Mouse (Mus musculus): Measurements from ENCODE around the gene Hephl1. TPM values are rescaled to one million over a fixed set of nuclear protein-coding genes. Genes with fewer than 3 reads are reported as not detected.

The Hephl1 gene
- polyA plus RNA-seq, 1 experiment from 2014 or later = not detected

DNA sequence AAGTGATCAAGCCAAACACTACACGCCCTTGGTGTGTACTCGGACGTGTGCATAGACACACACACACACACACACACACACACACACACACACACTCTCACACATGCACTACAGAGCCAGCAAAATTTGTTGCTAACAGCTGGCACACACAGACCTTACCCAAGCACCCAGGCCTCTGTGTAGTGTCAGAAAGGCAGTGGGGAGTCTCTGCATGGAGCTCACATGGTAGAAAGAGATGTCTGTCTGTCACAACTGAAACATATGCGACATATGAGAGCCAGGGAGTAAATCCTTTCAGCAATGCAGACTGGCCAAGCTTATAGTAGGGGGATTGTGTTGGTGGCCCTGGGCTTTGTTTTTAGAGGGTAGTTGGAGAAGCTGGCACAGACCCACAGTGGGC, 79.1 kb downstream of the Hephl1 start:
- Histone ChIP-seq H3K36me3 (ENCODE audit: poor library complexity, severe bottlenecking) (peaks cover 12% of the 10 kb centered on the region), H3K27ac (no peak overlapping the region), H3K9me3 (replicated peaks) (0 out of 2 replicates have a peak, but pooled peaks cover under 1% of the 10 kb centered on the region), H3K9ac (no peak overlapping the region), H3K4me1 (peaks cover 10% of the 10 kb centered on the region), H3K4me2 (no peak overlapping the region), H3K27me3 (no peaks in the 10 kb centered on the region), H3K4me3 (no peak overlapping the region)
- 83% methylated on average over 4 of the region's 4 CpGs for WGBS
- no peak for ATAC-seq

DNA sequence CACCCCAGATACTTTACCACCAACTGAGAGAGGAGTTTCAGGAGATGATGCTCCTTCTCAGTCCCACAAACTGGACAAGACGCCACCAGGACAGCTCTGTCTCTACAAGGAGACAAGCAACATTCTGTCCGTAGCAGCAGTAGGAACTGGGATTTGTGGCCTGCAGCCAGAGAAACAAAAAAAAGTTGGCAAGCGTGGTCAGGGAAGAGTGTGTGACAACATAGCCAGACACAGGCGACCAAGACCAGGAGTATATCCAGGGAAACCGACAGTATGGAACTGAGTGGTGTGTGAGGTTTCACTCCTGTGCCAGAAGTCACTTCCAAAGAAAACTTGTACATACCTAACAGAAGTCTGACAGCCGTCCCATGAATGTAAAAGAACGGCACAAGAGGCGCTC, 81.1 kb downstream of the Hephl1 start:
- 83% methylated on average over 8 of the region's 8 CpGs for WGBS
- H3K9me3 ChIP-seq (replicated peaks) = no peaks in the 10 kb centered on the region
- H3K4me3 ChIP-seq = no peak overlapping the region
- H3K9ac ChIP-seq = no peak overlapping the region
- no peak overlapping the region for H3K4me2 ChIP-seq
- no peaks in the 10 kb centered on the region for H3K4me1 ChIP-seq
- no peaks in the 10 kb centered on the region for H3K27me3 ChIP-seq
- H3K36me3 ChIP-seq (ENCODE audit: poor library complexity, severe bottlenecking) = peaks cover 28% of the 10 kb centered on the region
- H3K27ac ChIP-seq = no peak overlapping the region
- ATAC-seq = no peak

DNA sequence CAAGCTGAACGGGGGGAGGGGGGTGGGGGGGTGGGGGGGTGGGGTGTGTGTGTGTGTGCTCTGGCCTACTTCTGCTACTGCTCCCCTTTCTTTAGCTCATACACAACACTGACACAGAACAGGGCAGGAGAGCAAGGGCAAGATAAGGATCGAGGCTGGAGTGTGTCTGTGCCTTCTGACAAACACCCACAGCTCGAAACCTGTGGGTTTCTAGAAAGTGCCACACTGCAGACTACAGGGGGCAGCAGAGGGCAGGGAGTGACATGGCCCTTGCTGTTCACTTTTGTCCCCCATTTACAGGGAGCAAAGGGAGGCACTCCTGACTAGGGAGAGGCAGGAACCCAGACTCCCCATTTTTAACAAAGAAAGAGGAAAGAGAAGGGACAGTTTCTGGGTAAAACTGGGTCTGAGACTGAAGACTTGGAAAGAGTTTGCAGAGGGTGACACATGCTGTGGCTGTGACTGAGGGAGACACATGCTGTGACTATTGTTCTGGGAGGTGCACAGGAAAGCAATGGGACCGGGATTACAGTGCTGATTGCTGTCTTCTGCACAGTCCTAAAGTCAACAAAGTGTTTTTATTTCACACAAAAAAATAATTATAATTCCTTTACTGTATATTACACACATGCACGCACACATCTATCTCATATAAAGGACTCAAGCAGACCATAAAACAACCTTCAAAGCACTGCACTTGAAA, 82.7 kb downstream of the Hephl1 start:
- Histone ChIP-seq H3K4me3 (no peak overlapping the region), H3K36me3 (ENCODE audit: poor library complexity, severe bottlenecking) (peaks cover 28% of the 10 kb centered on the region), H3K27me3 (no peaks in the 10 kb centered on the region), H3K9me3 (replicated peaks) (no peaks in the 10 kb centered on the region), H3K9ac (no peak overlapping the region), H3K27ac (no peak overlapping the region), H3K4me1 (no peaks in the 10 kb centered on the region), H3K4me2 (no peak overlapping the region)
- ATAC-seq = peak; percentile 50; the same call in 1 of the 2 replicates
- 46% methylated on average over 4 of the region's 5 CpGs for WGBS

DNA sequence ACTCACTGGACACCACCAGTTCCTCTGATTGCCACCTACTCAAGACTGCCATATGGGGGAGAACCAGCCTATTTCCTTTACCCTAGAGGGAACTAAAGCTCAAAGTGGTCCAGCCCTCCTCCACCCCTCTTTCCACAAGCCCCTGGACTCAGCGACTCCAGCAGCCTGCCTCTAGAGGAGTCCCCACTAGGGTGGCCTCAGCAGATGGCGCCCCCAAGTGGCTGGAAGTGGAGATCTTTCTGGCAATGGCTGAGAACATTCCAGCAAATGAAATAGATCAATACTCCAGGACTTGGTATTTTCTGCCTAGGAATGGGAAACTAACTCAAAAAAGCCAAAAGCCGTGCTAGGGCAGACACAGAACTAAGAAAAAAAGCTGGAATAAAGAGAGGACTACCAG, 84.2 kb downstream of the Hephl1 start:
- no peak overlapping the region for H3K4me3 ChIP-seq
- 73% methylated on average over 3 of the region's 3 CpGs for WGBS

DNA sequence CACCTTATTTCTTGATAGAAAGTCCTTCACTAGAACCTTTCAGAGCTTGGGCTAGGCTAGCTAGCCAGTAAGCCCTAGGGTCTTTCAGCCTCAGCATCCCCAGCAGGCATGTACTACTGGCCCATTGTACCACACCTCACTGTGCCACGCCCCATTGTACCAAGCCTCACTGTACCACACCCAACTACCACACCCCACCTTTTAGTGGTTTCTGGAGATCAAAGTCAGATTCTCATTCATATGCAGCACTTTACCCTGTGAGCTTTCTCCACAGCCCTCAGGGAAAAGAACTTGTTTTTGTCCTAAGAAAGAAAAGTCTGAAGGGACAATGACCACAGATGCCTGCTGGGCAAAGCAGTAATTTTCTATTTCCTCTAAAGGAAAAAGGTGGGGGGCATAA, 88.9 kb downstream of the Hephl1 start:
- no peaks in the 10 kb centered on the region for H3K4me1 ChIP-seq

More for the DNA sequence above, 84.2 kb downstream of the Hephl1 start:
- peaks cover 28% of the 10 kb centered on the region for H3K36me3 ChIP-seq (ENCODE audit: poor library complexity, severe bottlenecking)
- no peaks in the 10 kb centered on the region for H3K4me1 ChIP-seq
- H3K9me3 ChIP-seq (replicated peaks) = no peaks in the 10 kb centered on the region
- H3K27ac ChIP-seq = no peak overlapping the region
- H3K9ac ChIP-seq = no peak overlapping the region
- no peaks in the 10 kb centered on the region for H3K27me3 ChIP-seq
- no peak overlapping the region for H3K4me2 ChIP-seq
- ATAC-seq = no peak

DNA sequence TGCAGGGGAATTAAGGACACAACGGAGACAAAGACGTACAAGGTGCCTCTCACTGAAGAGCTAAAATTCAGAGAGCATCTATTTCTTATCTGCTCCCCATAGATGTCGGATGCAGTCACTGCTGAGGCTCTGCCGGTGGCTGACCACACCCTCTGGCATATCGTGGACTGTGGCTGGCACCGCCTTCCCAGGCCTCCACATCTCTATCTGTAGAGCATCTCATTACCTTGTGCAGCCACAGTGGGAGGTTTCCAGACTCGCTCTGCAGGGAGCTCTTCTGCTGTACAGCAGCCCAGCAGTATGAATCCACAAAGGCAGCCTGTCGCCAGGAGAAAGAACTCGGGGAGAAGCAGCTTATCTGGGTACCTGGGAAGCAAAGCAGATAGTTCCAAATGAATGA, 90.8 kb downstream of the Hephl1 start:
- H3K27me3 ChIP-seq = no peaks in the 10 kb centered on the region
- H3K4me1 ChIP-seq = no peaks in the 10 kb centered on the region
- H3K9ac ChIP-seq = no peak overlapping the region
- 72% methylated on average over 9 of the region's 9 CpGs for WGBS
- no peaks in the 10 kb centered on the region for H3K9me3 ChIP-seq (replicated peaks)
- no peak for ATAC-seq
- no peak overlapping the region for H3K27ac ChIP-seq
- peaks cover 50% of the 10 kb centered on the region for H3K36me3 ChIP-seq (ENCODE audit: poor library complexity, severe bottlenecking)
- H3K4me3 ChIP-seq = no peak overlapping the region
- no peak overlapping the region for H3K4me2 ChIP-seq

More for the DNA sequence above, 88.9 kb downstream of the Hephl1 start:
- no peak overlapping the region for H3K4me3 ChIP-seq
- H3K27ac ChIP-seq = no peak overlapping the region
- H3K27me3 ChIP-seq = no peaks in the 10 kb centered on the region
- no peak overlapping the region for H3K9ac ChIP-seq
- WGBS = 100% methylated on average over 1 of the region's 1 CpGs
- H3K4me2 ChIP-seq = no peak overlapping the region
- H3K36me3 ChIP-seq (ENCODE audit: poor library complexity, severe bottlenecking) = peaks cover 51% of the 10 kb centered on the region
- H3K9me3 ChIP-seq (replicated peaks) = no peaks in the 10 kb centered on the region
- ATAC-seq = no peak

DNA sequence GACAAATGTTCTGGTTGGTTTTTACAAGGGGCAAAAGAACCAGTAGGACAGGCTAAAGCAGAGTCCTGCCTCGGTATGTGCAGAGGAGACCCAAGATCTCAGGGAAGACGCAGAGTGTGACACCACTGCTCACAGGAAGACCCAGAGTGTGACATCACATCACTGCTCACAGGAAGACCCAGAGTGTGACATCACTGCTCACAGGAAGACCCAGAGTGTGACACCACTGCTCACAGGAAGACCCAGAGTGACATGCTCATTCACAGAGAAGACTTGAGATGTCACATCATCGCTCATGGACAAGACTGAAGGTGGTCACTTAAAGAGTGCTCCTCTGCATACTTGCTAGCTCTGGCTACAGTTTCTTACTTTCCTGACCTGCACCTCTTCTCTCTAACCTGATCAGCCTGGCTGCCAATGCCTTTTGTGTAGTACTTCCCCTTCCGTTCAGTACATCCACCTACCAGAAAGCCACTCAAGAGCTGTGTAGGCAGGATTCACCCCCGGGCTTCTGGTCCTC, 91.3 kb downstream of the Hephl1 start:
- Histone ChIP-seq H3K9ac (no peak overlapping the region), H3K27ac (no peak overlapping the region), H3K4me1 (no peaks in the 10 kb centered on the region), H3K4me3 (no peak overlapping the region), H3K9me3 (replicated peaks) (no peaks in the 10 kb centered on the region), H3K4me2 (no peak overlapping the region), H3K27me3 (no peaks in the 10 kb centered on the region), H3K36me3 (ENCODE audit: poor library complexity, severe bottlenecking) (peaks cover 48% of the 10 kb centered on the region)
- no peak for ATAC-seq
- 94% methylated on average over 5 of the region's 5 CpGs for WGBS

DNA sequence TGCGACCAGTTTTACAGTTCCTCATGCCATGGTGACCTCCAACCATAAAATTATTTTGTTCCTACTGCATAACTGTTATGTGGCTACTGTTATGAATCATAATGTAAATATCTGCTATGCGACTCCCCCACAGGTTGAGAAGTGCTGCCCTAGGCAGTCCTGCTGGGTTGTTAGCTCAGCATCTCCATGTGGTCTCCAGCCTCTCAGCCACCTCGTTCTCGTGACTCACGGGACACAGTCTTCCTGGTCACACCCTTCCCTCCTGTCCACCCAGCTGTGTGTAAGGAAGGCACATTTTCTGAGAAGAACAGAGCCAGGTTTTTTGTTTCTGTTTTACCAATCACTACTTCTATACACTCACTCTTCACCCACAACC, 93.2 kb downstream of the Hephl1 start:
- 93% methylated on average over 5 of the region's 5 CpGs for WGBS
- no peak overlapping the region for H3K27ac ChIP-seq

DNA sequence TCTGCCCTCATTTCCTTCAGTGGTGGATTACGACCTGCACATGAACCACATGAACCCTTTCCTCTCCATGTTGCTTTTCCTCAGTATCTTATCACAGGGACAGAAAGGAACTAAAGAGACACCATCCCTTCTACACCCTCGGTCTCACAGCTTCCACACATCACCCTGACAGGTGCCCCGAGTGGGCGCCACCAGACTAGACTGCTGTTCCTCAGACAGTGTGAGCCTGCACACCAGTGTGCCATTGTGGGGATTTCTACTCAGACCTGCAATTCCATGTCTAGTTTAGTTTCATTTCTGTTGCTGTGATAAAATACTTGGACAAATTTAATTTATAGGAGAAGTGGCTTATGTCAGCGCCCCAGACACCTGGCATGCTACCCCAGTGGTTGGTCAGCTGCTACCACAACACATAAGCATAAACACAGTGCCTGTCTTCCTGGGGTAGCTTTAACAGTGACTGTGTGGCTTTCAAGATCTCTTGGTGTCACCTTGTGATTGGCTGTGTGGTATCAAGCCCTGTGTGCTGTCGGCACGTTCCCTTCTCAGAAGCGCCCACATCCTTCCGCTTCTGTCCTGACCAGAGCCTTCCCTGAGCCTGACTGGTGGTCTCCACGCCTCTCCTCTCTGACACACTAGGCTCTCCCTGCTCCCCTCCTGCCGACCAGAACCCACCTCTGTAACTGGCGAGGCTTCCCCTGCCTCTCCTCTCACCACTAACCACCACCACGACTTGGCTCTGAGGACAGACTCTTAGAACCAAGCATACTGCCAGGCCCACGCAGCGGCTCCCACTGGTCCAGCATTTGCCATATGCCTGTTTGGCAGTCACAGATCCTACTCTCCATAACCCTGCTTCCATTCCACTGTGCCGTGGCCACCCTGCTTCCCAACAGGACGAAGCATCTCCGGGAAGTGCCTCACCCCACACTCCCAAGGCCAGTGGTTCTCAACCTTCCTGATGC, 93.8 kb downstream of the Hephl1 start:
- no peak overlapping the region for H3K4me3 ChIP-seq
- no peaks in the 10 kb centered on the region for H3K9me3 ChIP-seq (replicated peaks)
- no peaks in the 10 kb centered on the region for H3K4me1 ChIP-seq
- H3K4me2 ChIP-seq = no peak overlapping the region
- H3K9ac ChIP-seq = no peak overlapping the region
- H3K27ac ChIP-seq = no peak overlapping the region
- H3K36me3 ChIP-seq (ENCODE audit: poor library complexity, severe bottlenecking) = peaks cover 54% of the 10 kb centered on the region
- 91% methylated on average over 18 of the region's 18 CpGs for WGBS
- H3K27me3 ChIP-seq = no peaks in the 10 kb centered on the region
- no peak for ATAC-seq

More for the DNA sequence above, 93.2 kb downstream of the Hephl1 start:
- Histone ChIP-seq H3K9ac (no peak overlapping the region), H3K4me2 (no peak overlapping the region), H3K4me1 (no peaks in the 10 kb centered on the region), H3K9me3 (replicated peaks) (no peaks in the 10 kb centered on the region), H3K36me3 (ENCODE audit: poor library complexity, severe bottlenecking) (peaks cover 54% of the 10 kb centered on the region), H3K27me3 (no peaks in the 10 kb centered on the region), H3K4me3 (no peak overlapping the region)
- ATAC-seq = no peak

DNA sequence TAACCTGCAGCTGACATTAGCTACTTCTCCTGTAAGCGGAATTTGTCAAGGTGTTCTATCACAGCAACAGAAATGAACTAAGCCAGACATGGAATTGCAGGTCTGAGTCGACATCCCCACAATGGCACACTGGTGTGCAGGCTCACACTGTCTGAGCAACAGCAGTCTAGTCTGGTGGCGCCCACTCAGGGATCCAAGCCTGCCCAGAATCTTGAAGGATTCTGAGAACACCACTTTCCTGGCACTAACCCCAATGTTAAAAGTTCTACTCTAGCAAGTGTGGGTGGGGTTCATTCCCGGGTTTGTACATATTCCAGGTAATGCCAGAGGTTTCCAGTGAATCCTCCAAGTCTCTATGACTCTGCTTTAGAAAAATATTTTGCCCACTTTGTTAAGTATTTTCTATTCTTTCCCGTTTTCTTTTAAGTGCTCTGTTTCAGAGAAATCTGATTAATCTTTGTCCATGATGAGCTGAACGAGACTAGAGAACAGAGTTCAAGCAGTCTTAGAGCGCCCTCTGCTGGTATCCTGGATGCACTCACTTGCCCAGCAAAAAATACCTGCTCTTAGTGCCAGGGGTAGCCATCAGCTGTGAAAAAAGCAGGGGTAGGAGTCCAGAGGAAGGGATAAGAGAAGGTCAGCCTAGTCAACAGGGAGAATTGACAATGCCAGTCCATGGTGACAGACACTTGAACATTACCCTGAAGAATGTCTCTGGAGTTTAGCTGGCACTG, 96.5 kb downstream of the Hephl1 start:
- Histone ChIP-seq H3K9ac (no peak overlapping the region), H3K9me3 (replicated peaks) (no peaks in the 10 kb centered on the region), H3K36me3 (ENCODE audit: poor library complexity, severe bottlenecking) (peaks cover 40% of the 10 kb centered on the region), H3K27ac (no peak overlapping the region), H3K4me1 (no peaks in the 10 kb centered on the region), H3K27me3 (no peaks in the 10 kb centered on the region), H3K4me3 (no peak overlapping the region), H3K4me2 (no peak overlapping the region)
- ATAC-seq = peak; percentile 76
- 55% methylated on average over 7 of the region's 7 CpGs for WGBS

DNA sequence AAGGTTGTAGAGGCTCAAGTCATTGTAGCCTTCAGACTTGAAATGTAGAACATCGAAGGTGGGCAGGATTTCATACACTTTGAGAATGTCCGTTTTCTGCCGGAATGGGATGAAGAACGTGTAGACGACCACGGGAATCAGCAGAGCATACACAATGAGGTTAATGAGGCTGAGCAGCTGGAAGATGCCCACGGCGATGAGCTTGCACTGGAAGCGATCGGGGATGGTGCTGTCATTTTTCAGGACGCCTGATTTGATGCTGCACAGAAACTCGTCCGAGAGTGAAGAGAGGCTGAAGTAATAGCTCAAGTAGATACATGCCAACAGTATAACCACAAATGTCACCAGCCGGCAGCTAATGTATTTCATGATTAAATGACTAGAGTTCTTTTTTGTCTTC, 104.3 kb downstream of the Hephl1 start:
- Histone ChIP-seq H3K27me3 (no peaks in the 10 kb centered on the region), H3K4me2 (no peak overlapping the region), H3K27ac (no peak overlapping the region), H3K9me3 (replicated peaks) (no peaks in the 10 kb centered on the region), H3K4me3 (no peak overlapping the region), H3K9ac (no peak overlapping the region), H3K4me1 (peaks cover 20% of the 10 kb centered on the region), H3K36me3 (ENCODE audit: poor library complexity, severe bottlenecking) (peaks cover 61% of the 10 kb centered on the region)
- no peak for ATAC-seq
- WGBS = 72% methylated on average over 14 of the region's 14 CpGs

DNA sequence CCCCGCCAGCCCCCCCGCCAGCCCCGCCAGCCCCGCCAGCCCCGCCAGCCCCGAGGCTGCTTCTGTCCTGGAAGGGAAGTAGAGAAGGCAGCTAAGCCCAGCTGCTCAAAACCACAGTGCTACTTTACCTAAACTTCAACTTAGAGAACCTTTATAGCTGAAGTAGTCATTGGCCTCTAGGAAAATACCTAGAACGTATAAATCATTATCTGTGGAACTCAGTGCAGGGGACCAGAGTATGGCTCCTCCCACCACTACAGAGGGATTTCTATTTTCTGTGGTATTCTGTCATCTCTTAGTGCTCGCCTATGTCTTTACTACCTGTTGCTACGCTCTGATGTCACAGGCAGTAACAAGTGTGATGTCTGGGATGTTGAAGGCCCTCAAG, 107.6 kb downstream of the Hephl1 start:
- peaks cover 54% of the 10 kb centered on the region for H3K36me3 ChIP-seq (ENCODE audit: poor library complexity, severe bottlenecking)
- H3K27me3 ChIP-seq = no peaks in the 10 kb centered on the region
- H3K4me3 ChIP-seq = no peak overlapping the region
- no peak for ATAC-seq
- no peak overlapping the region for H3K4me2 ChIP-seq
- WGBS = 72% methylated on average over 9 of the region's 9 CpGs
- H3K4me1 ChIP-seq = peaks cover 21% of the 10 kb centered on the region
- no peak overlapping the region for H3K9ac ChIP-seq
- H3K9me3 ChIP-seq (replicated peaks) = no peaks in the 10 kb centered on the region
- no peak overlapping the region for H3K27ac ChIP-seq
